Mouse (Mus musculus): ENCODE data around the gene Clip4. TPM values are rescaled to one million over a fixed set of nuclear protein-coding genes. Genes with fewer than 3 reads are reported as not detected.

Clip4 gene
- polyA plus RNA-seq, 1 experiment = 0.72 TPM

- peaks cover 5% of the 10 kb centered on the region; the same call in 1 of the 2 replicates for H3K27me3 ChIP-seq (ENCODE audit: control insufficient read depth, insufficient read depth, low read length)
- no peak overlapping the region for H3K4me3 ChIP-seq (ENCODE audit: low read depth, low read length)
- no peak overlapping the region for H3K27ac ChIP-seq (ENCODE audit: insufficient read depth, low read depth, low read length)
- TF ChIP-seq POLR2A (IDR thresholded peaks at IDR 0.05; ENCODE audit: low read depth, low read length) (no peak), CTCF (IDR thresholded peaks at IDR 0.05; ENCODE audit: extremely low read depth, insufficient read length, insufficient replicate concordance, low read depth, low read length) (no peak)
- H3K4me1 ChIP-seq (ENCODE audit: control insufficient read depth, insufficient read depth, insufficient read length, low read length) = 0 out of 2 replicates have a peak, but pooled peaks cover 2% of the 10 kb centered on the region
- H3K36me3 ChIP-seq (ENCODE audit: control insufficient read depth, insufficient read depth, low read length) = no peaks in the 10 kb centered on the region
- 49% methylated on average over 8 of the region's 8 CpGs for WGBS
Observed at GRCm38 (mm10) chr17:71870232-71870621, 102.0 kb downstream of the Clip4 start.

GRCm38 (mm10) chr17:71870641-71871040 is 102.4 kb downstream of the Clip4 start:
- H3K36me3 ChIP-seq (ENCODE audit: control insufficient read depth, insufficient read depth, low read length) = no peaks in the 10 kb centered on the region
- TF ChIP-seq CTCF (IDR thresholded peaks at IDR 0.05; ENCODE audit: extremely low read depth, insufficient read length, insufficient replicate concordance, low read depth, low read length) (no peak), POLR2A (IDR thresholded peaks at IDR 0.05; ENCODE audit: low read depth, low read length) (no peak)
- WGBS = 62% methylated on average over 1 of the region's 1 CpGs
- H3K4me1 ChIP-seq (ENCODE audit: control insufficient read depth, insufficient read depth, insufficient read length, low read length) = 0 out of 2 replicates have a peak, but pooled peaks cover 2% of the 10 kb centered on the region
- no peak overlapping the region for H3K4me3 ChIP-seq (ENCODE audit: low read depth, low read length)
- no peak overlapping the region for H3K27ac ChIP-seq (ENCODE audit: insufficient read depth, low read depth, low read length)
- H3K27me3 ChIP-seq (ENCODE audit: control insufficient read depth, insufficient read depth, low read length) = peaks cover 5% of the 10 kb centered on the region; the same call in 1 of the 2 replicates

- Histone ChIP-seq H3K4me1 (ENCODE audit: control insufficient read depth, insufficient read depth, insufficient read length, low read length) (0 out of 2 replicates have a peak, but pooled peaks cover 2% of the 10 kb centered on the region), H3K36me3 (ENCODE audit: control insufficient read depth, insufficient read depth, low read length) (no peaks in the 10 kb centered on the region), H3K27me3 (ENCODE audit: control insufficient read depth, insufficient read depth, low read length) (peaks cover 5% of the 10 kb centered on the region; the same call in 1 of the 2 replicates), H3K27ac (ENCODE audit: insufficient read depth, low read depth, low read length) (no peak overlapping the region), H3K4me3 (ENCODE audit: low read depth, low read length) (no peak overlapping the region)
- TF ChIP-seq POLR2A (IDR thresholded peaks at IDR 0.05; ENCODE audit: low read depth, low read length) (no peak), CTCF (IDR thresholded peaks at IDR 0.05; ENCODE audit: extremely low read depth, insufficient read length, insufficient replicate concordance, low read depth, low read length) (no peak)
- 79% methylated on average over 7 of the region's 7 CpGs for WGBS
Observed at GRCm38 (mm10) chr17:71871981-71872380, 103.7 kb downstream of the Clip4 start.

- H3K27me3 ChIP-seq (ENCODE audit: control insufficient read depth, insufficient read depth, low read length) = peaks cover 5% of the 10 kb centered on the region; the same call in 1 of the 2 replicates
- no peak overlapping the region for H3K4me3 ChIP-seq (ENCODE audit: low read depth, low read length)
- WGBS = 62% methylated on average over 5 of the region's 5 CpGs
- H3K36me3 ChIP-seq (ENCODE audit: control insufficient read depth, insufficient read depth, low read length) = no peaks in the 10 kb centered on the region
- no peak overlapping the region for H3K27ac ChIP-seq (ENCODE audit: insufficient read depth, low read depth, low read length)
- TF ChIP-seq CTCF (IDR thresholded peaks at IDR 0.05; ENCODE audit: extremely low read depth, insufficient read length, insufficient replicate concordance, low read depth, low read length) (peak; percentile 54; the same call in 1 of the 2 replicates), POLR2A (IDR thresholded peaks at IDR 0.05; ENCODE audit: low read depth, low read length) (no peak)
- 0 out of 2 replicates have a peak, but pooled peaks cover 2% of the 10 kb centered on the region for H3K4me1 ChIP-seq (ENCODE audit: control insufficient read depth, insufficient read depth, insufficient read length, low read length)
Observed at GRCm38 (mm10) chr17:71872976-71873375, 104.7 kb downstream of the Clip4 start.

- H3K4me1 ChIP-seq (ENCODE audit: control insufficient read depth, insufficient read depth, insufficient read length, low read length) = 0 out of 2 replicates have a peak, but pooled peaks cover 2% of the 10 kb centered on the region
- TF ChIP-seq CTCF (IDR thresholded peaks at IDR 0.05; ENCODE audit: extremely low read depth, insufficient read length, insufficient replicate concordance, low read depth, low read length) = peak; percentile 76; the same call in 1 of the 2 replicates
- no peak for TF ChIP-seq POLR2A (IDR thresholded peaks at IDR 0.05; ENCODE audit: low read depth, low read length)
Observed at GRCm38 (mm10) chr17:71874077-71874476, 105.8 kb downstream of the Clip4 start.

GRCm38 (mm10) chr17:71874795-71875194 is 106.5 kb downstream of the Clip4 start:
- 55% methylated on average over 9 of the region's 9 CpGs for WGBS
- H3K27ac ChIP-seq (ENCODE audit: insufficient read depth, low read depth, low read length) = no peak overlapping the region
- TF ChIP-seq POLR2A (IDR thresholded peaks at IDR 0.05; ENCODE audit: low read depth, low read length) (no peak), CTCF (IDR thresholded peaks at IDR 0.05; ENCODE audit: extremely low read depth, insufficient read length, insufficient replicate concordance, low read depth, low read length) (no peak)
- H3K36me3 ChIP-seq (ENCODE audit: control insufficient read depth, insufficient read depth, low read length) = no peaks in the 10 kb centered on the region
- no peaks in the 10 kb centered on the region; the same call in 1 of the 2 replicates for H3K27me3 ChIP-seq (ENCODE audit: control insufficient read depth, insufficient read depth, low read length)
- no peak overlapping the region for H3K4me3 ChIP-seq (ENCODE audit: low read depth, low read length)
- 0 out of 2 replicates have a peak, but pooled peaks cover 1% of the 10 kb centered on the region for H3K4me1 ChIP-seq (ENCODE audit: control insufficient read depth, insufficient read depth, insufficient read length, low read length)

More at GRCm38 (mm10) chr17:71874077-71874476, 105.8 kb downstream of the Clip4 start:
- Histone ChIP-seq H3K27me3 (ENCODE audit: control insufficient read depth, insufficient read depth, low read length) (peaks cover 4% of the 10 kb centered on the region; the same call in 1 of the 2 replicates), H3K27ac (ENCODE audit: insufficient read depth, low read depth, low read length) (no peak overlapping the region), H3K36me3 (ENCODE audit: control insufficient read depth, insufficient read depth, low read length) (no peaks in the 10 kb centered on the region), H3K4me3 (ENCODE audit: low read depth, low read length) (no peak overlapping the region)
- 36% methylated on average over 6 of the region's 6 CpGs for WGBS

- no peak overlapping the region for H3K4me3 ChIP-seq (ENCODE audit: low read depth, low read length)
- WGBS = 75% methylated on average over 7 of the region's 7 CpGs
- H3K27ac ChIP-seq (ENCODE audit: insufficient read depth, low read depth, low read length) = no peak overlapping the region
- no peaks in the 10 kb centered on the region for H3K36me3 ChIP-seq (ENCODE audit: control insufficient read depth, insufficient read depth, low read length)
- no peaks in the 10 kb centered on the region for H3K4me1 ChIP-seq (ENCODE audit: control insufficient read depth, insufficient read depth, insufficient read length, low read length)
- TF ChIP-seq CTCF (IDR thresholded peaks at IDR 0.05; ENCODE audit: extremely low read depth, insufficient read length, insufficient replicate concordance, low read depth, low read length) (no peak), POLR2A (IDR thresholded peaks at IDR 0.05; ENCODE audit: low read depth, low read length) (no peak)
- H3K27me3 ChIP-seq (ENCODE audit: control insufficient read depth, insufficient read depth, low read length) = no peaks in the 10 kb centered on the region
Observed at GRCm38 (mm10) chr17:71875492-71875891, 107.2 kb downstream of the Clip4 start.
